Mouse (Mus musculus) midbrain, postnatal 0 days (tissue): ENCODE data around the gene Parp6. TPM values are rescaled to one million over a fixed set of nuclear protein-coding genes. Genes with fewer than 3 reads are reported as not detected.

Experiments used
- ATAC-seq: fragments of 200-750 bp; cut with Nextera tagmentation; 2 replicates; pipeline ENCODE4 v1.8.0; 2017; ENCODE audit warnings: moderate number of reproducible peaks, mild to moderate bottlenecking, moderate TSS enrichment, moderate library complexity; ENCODE audit not compliant: low FRiP score
- DNase-seq: peaks from one replicate; pipeline ENCODE4 v3.0.0-alpha.2; 2015; ENCODE audit warnings: low spot score
- H3K27ac ChIP-seq: fragments of 300-500 bp; sonication (generic); 2 replicates; pipeline ENCODE4 v1.5.1; 2014; ENCODE audit warnings: low read depth, mild to moderate bottlenecking, low read length, mixed read lengths
- H3K27me3 ChIP-seq: fragments of 300-500 bp; sonication (generic); 2 replicates; pipeline ENCODE4 v1.6.1; 2014; ENCODE audit warnings: low read length, control low read depth, mixed read lengths; ENCODE audit not compliant: insufficient read depth
- H3K36me3 ChIP-seq: fragments of 300-500 bp; sonication (generic); 2 replicates; pipeline ENCODE4 v1.6.1; 2014; ENCODE audit warnings: low read length, control low read depth, mixed read lengths; ENCODE audit not compliant: insufficient read depth
- H3K4me1 ChIP-seq: fragments of 300-500 bp; sonication (generic); 2 replicates; pipeline ENCODE4 v1.6.1; 2014; ENCODE audit warnings: mild to moderate bottlenecking, control low read depth, antibody characterized with exemption, low read length, mixed read lengths; ENCODE audit not compliant: insufficient read depth
- H3K4me2 ChIP-seq: fragments of 300-500 bp; sonication (generic); 2 replicates; pipeline ENCODE4 v1.6.1; 2014; ENCODE audit warnings: low read depth, mild to moderate bottlenecking, low read length, mixed read lengths; ENCODE audit not compliant: poor library complexity, severe bottlenecking
- H3K4me3 ChIP-seq: fragments of 300-500 bp; sonication (generic); 2 replicates; pipeline ENCODE4 v1.5.1; 2014; ENCODE audit warnings: low read depth, mild to moderate bottlenecking, low read length, moderate library complexity
- H3K9ac ChIP-seq: fragments of 300-500 bp; sonication (generic); replicated peaks from 2 replicates; pipeline ENCODE4 v1.6.1; 2014; ENCODE audit warnings: mild to moderate bottlenecking, low read length, moderate library complexity, mixed read lengths; ENCODE audit not compliant: poor library complexity, severe bottlenecking
- H3K9me3 ChIP-seq: fragments of 300-500 bp; sonication (generic); 2 replicates; pipeline ENCODE4 v1.6.1; 2016; ENCODE audit warnings: low read length, control low read depth
- CTCF ChIP-seq: IDR thresholded peaks from 2 replicates; pipeline ENCODE4 v1.5.1; 2016; ENCODE audit warnings: antibody characterized with exemption, mild to moderate bottlenecking
- WGBS: fragments of 180-500 bp; shearing (Covaris S2); extraction: QIAGEN DNeasy Blood & Tissue Kit; methylation state at CpG from one replicate; pipeline ENCODE4 v1.1.7; 2014; 5-methylcytosine and 5-hydroxymethylcytosine counted together
- polyA plus RNA-seq: library from polyadenylated mRNA; unstranded; fragments of >200 nt; fragmentation: Nextera tagmentation; extraction: Ambion mirVana; gene quantifications from 2 replicates; pipeline ENCODE4 v1.2.1, GENCODE M21; 2015
- total RNA-seq: library from RNA; depleted of rRNA; stranded (reverse); fragments of >200 nt; gene quantifications from 2 replicates; pipeline ENCODE4 v1.2.3, GENCODE M21; 2014

The Parp6 gene
- total and polyA plus RNA-seq, 2 experiments from 2014 or later, result 136 to 170 TPM

- ATAC-seq (peak; percentile 66), DNase-seq (peak; percentile 92)
- Histone ChIP-seq H3K9me3 (no peaks in the 10 kb centered on the region), H3K9ac (peak overlapping the region; percentile 87), H3K4me1 (peaks cover 17% of the 10 kb centered on the region; the same call in 1 of the 2 replicates), H3K27ac (peak overlapping the region; percentile 95), H3K4me2 (peak overlapping the region; percentile 56), H3K36me3 (peaks cover 2% of the 10 kb centered on the region; the same call in 1 of the 2 replicates), H3K27me3 (no peaks in the 10 kb centered on the region), H3K4me3 (peak overlapping the region; percentile 81)
- peak; percentile 76 for TF ChIP-seq CTCF
- under 1% methylated on average over 65 of the region's 65 CpGs for WGBS
These were observed 39.8 kb downstream of the Parp6 start for GRCm38 (mm10) chr9:59656635-59657617.

- WGBS, result under 1% methylated on average over 4 of the region's 4 CpGs
- Histone ChIP-seq H3K4me2 (peak overlapping the region; percentile 56), H3K9me3 (no peaks in the 10 kb centered on the region), H3K4me1 (peaks cover 17% of the 10 kb centered on the region; the same call in 1 of the 2 replicates), H3K9ac (peak overlapping the region; percentile 87), H3K36me3 (no peaks in the 10 kb centered on the region), H3K27ac (peak overlapping the region; percentile 95), H3K27me3 (no peaks in the 10 kb centered on the region), H3K4me3 (peak overlapping the region; percentile 81)
- no peak for ATAC-seq
- DNase-seq, result no peak
- no peak for TF ChIP-seq CTCF
These were observed 41.1 kb downstream of the Parp6 start for GRCm38 (mm10) chr9:59658146-59658545.

- DNase-seq (peak; percentile 90), ATAC-seq (no peak)
- peak overlapping the region; percentile 56 for H3K4me2 ChIP-seq
- H3K27me3 ChIP-seq, result no peaks in the 10 kb centered on the region
- peaks cover 17% of the 10 kb centered on the region; the same call in 1 of the 2 replicates for H3K4me1 ChIP-seq
- peak; percentile 85 for TF ChIP-seq CTCF
- peak overlapping the region; percentile 81; the same call in 1 of the 2 replicates for H3K4me3 ChIP-seq
- no peak overlapping the region for H3K9ac ChIP-seq
- H3K27ac ChIP-seq, result no peak overlapping the region
- H3K9me3 ChIP-seq, result no peaks in the 10 kb centered on the region
- H3K36me3 ChIP-seq, result no peaks in the 10 kb centered on the region
- WGBS, result 26% methylated on average over 14 of the region's 14 CpGs
These were observed 42.2 kb downstream of the Parp6 start for GRCm38 (mm10) chr9:59659036-59660026.

GRCm38 (mm10) chr9:59660421-59660820 is 43.3 kb downstream of the Parp6 start:
- H3K9me3 ChIP-seq, result no peaks in the 10 kb centered on the region
- no peak overlapping the region for H3K9ac ChIP-seq
- peaks cover 17% of the 10 kb centered on the region; the same call in 1 of the 2 replicates for H3K4me1 ChIP-seq
- no peaks in the 10 kb centered on the region for H3K27me3 ChIP-seq
- ATAC-seq (no peak), DNase-seq (peak; percentile 59)
- H3K4me2 ChIP-seq, result peak overlapping the region; percentile 13; the same call in 1 of the 2 replicates
- TF ChIP-seq CTCF, result no peak
- H3K4me3 ChIP-seq, result no peak overlapping the region
- peak overlapping the region; percentile 55 for H3K27ac ChIP-seq
- H3K36me3 ChIP-seq, result no peaks in the 10 kb centered on the region
- 30% methylated on average over 10 of the region's 10 CpGs for WGBS

GRCm38 (mm10) chr9:59661298-59661975 is 44.4 kb downstream of the Parp6 start:
- Histone ChIP-seq H3K27me3 (no peaks in the 10 kb centered on the region), H3K9ac (no peak overlapping the region), H3K9me3 (no peaks in the 10 kb centered on the region), H3K36me3 (peaks cover 8% of the 10 kb centered on the region; the same call in 1 of the 2 replicates), H3K4me1 (peaks cover 17% of the 10 kb centered on the region; the same call in 1 of the 2 replicates), H3K4me2 (no peak overlapping the region), H3K27ac (no peak overlapping the region), H3K4me3 (no peak overlapping the region)
- TF ChIP-seq CTCF, result no peak
- DNase-seq (no peak), ATAC-seq (no peak)
- 72% methylated on average over 6 of the region's 6 CpGs for WGBS
